Comparison of ENCODE assay signal across 21 mouse cellular contexts in genomic region chr4:137553466-137553865, GRCm38 (mm10). TPM values are rescaled to one million over a fixed set of nuclear protein-coding genes. Genes with fewer than 3 reads are reported as not detected.
"Had no signal": no experiment of that assay in that cellular context is flagged by ENCODE, and none has a peak within 500 bp of the region (broad histone marks: within the 10 kb centered on the region; RNA-seq: fewer than 3 reads in every experiment).

No protein-coding gene starts in this region.

- H3K27ac ChIP-seq: left cerebral cortex, adult 2 months; limb, embryonic 15.5 days; liver, embryonic 12.5 days; lung, embryonic 15.5 days; macrophage; neural tube, embryonic 13.5 days; stomach, postnatal 0 days had no signal

- DNase-seq: kidney, postnatal 25 days; lung, postnatal 14 days; retina, postnatal 1 day; thymus, adult 18-20 months; thymus, postnatal 14 days had no signal

- H3K27me3 ChIP-seq: limb, embryonic 15.5 days; liver, embryonic 12.5 days; lung, embryonic 15.5 days; neural tube, embryonic 13.5 days had no signal

- H3K4me1 ChIP-seq: limb, embryonic 15.5 days; liver, embryonic 12.5 days; lung, embryonic 15.5 days; megakaryocyte, embryonic 14.5 days; neural tube, embryonic 13.5 days had no signal

- H3K4me3 ChIP-seq: left cerebral cortex, adult 2 months; limb, embryonic 15.5 days; liver, embryonic 12.5 days; lung, embryonic 15.5 days; megakaryocyte, embryonic 14.5 days; neural tube, embryonic 13.5 days had no signal

RNA-seq across cellular contexts. Expression of gene Ldlrad2, which starts 20.9 kb away (rescaled TPM):
- total RNA-seq: layer of hippocampus, postnatal 25 days; left cerebral cortex, adult 2 months; left cerebral cortex, postnatal 14 days had no signal
- polyA plus RNA-seq: kidney, embryonic 16.5 days; limb, embryonic 11.5 days; liver, embryonic 12.5 days; liver, embryonic 16.5 days; macrophage; midbrain, embryonic 11.5 days; midbrain, embryonic 16.5 days; neural tube, embryonic 13.5 days; small intestine, adult 2 months; stomach, postnatal 0 days had no signal
